Mouse (Mus musculus) forebrain, embryonic 16.5 days (tissue): ENCODE measurements at regions not wholly inside any gene's neighbourhood (a gene's known extent, or its start where the extent isn't known, plus 50 kb on each side); places are given as distances from the start of the nearest gene placed in this dataset.
A peak's percentile ranks its signal among the peaks of the same experiment; 100 is the strongest.

Source experiments
- ATAC-seq: fragments of 200-750 bp; cut with Nextera tagmentation; 2 replicates; pipeline ENCODE4 v1.8.0; 2017; ENCODE audit warnings: mild to moderate bottlenecking, moderate library complexity
- H3K27ac ChIP-seq: fragments of 300-500 bp; sonication (generic); 2 replicates; pipeline ENCODE4 v1.5.1; 2014; ENCODE audit warnings: low read length, control low read depth
- H3K27me3 ChIP-seq: fragments of 300-500 bp; sonication (generic); replicated peaks from 2 replicates; pipeline ENCODE4 v1.6.1; 2014; ENCODE audit warnings: low read length; ENCODE audit not compliant: control insufficient read depth, insufficient read depth
- H3K36me3 ChIP-seq: fragments of 300-500 bp; sonication (generic); 2 replicates; pipeline ENCODE4 v1.6.1; 2014; ENCODE audit not compliant: control insufficient read depth, insufficient read depth
- H3K4me1 ChIP-seq: fragments of 300-500 bp; sonication (generic); replicated peaks from 2 replicates; pipeline ENCODE4 v1.6.1; 2014; ENCODE audit warnings: low read length; ENCODE audit not compliant: control insufficient read depth, insufficient read depth
- H3K4me2 ChIP-seq: fragments of 300-500 bp; sonication (generic); 2 replicates; pipeline ENCODE4 v1.6.1; 2014; ENCODE audit warnings: mild to moderate bottlenecking, low read length, control low read depth
- H3K4me3 ChIP-seq: fragments of 300-500 bp; sonication (generic); replicated peaks from 2 replicates; pipeline ENCODE4 v1.5.1; 2014; ENCODE audit warnings: mild to moderate bottlenecking, low read length, control low read depth
- H3K9ac ChIP-seq: fragments of 300-500 bp; sonication (generic); replicated peaks from 2 replicates; pipeline ENCODE4 v1.6.1; 2014; ENCODE audit warnings: low read depth, low read length, control low read depth
- H3K9me3 ChIP-seq: fragments of 300-500 bp; sonication (generic); 2 replicates; pipeline ENCODE4 v1.6.1; 2016; ENCODE audit warnings: low read length; ENCODE audit not compliant: control insufficient read depth
- WGBS: fragments of 180-500 bp; shearing (Covaris S2); extraction: QIAGEN DNeasy Blood & Tissue Kit; methylation state at CpG from one replicate; pipeline ENCODE4 v1.1.7; 2014; 5-methylcytosine and 5-hydroxymethylcytosine counted together

GRCm38 (mm10) chr2:47750997-47751623 is 1062.8 kb upstream of the Acvr2a start:
- H3K4me3 ChIP-seq = no peak overlapping the region
- WGBS = 78% methylated on average over 4 of the region's 4 CpGs
- no peak for ATAC-seq

GRCm38 (mm10) chr2:47755716-47756115 is 1058.2 kb upstream of the Acvr2a start:
- H3K4me3 ChIP-seq = no peak overlapping the region
- H3K9ac ChIP-seq = no peak overlapping the region
- no peak for ATAC-seq
- H3K4me2 ChIP-seq = no peak overlapping the region
- no peaks in the 10 kb centered on the region for H3K27me3 ChIP-seq
- no peaks in the 10 kb centered on the region for H3K4me1 ChIP-seq
- H3K9me3 ChIP-seq = no peaks in the 10 kb centered on the region
- no peak overlapping the region for H3K27ac ChIP-seq
- no peaks in the 10 kb centered on the region for H3K36me3 ChIP-seq

More at GRCm38 (mm10) chr2:47750997-47751623, 1062.8 kb upstream of the Acvr2a start:
- Histone ChIP-seq H3K4me1 (no peaks in the 10 kb centered on the region), H3K4me2 (no peak overlapping the region), H3K36me3 (no peaks in the 10 kb centered on the region), H3K27me3 (no peaks in the 10 kb centered on the region), H3K9ac (no peak overlapping the region), H3K27ac (no peak overlapping the region), H3K9me3 (no peaks in the 10 kb centered on the region)

- Histone ChIP-seq H3K9ac (no peak overlapping the region), H3K4me3 (no peak overlapping the region), H3K27me3 (no peaks in the 10 kb centered on the region), H3K27ac (no peak overlapping the region), H3K9me3 (no peaks in the 10 kb centered on the region), H3K4me1 (no peaks in the 10 kb centered on the region), H3K4me2 (no peak overlapping the region), H3K36me3 (no peaks in the 10 kb centered on the region)
- 59% methylated on average over 4 of the region's 4 CpGs for WGBS
- ATAC-seq = no peak
Observed at GRCm38 (mm10) chr2:47756248-47756647, 1057.7 kb upstream of the Acvr2a start.

GRCm38 (mm10) chr2:47775766-47776165 is 1038.1 kb upstream of the Acvr2a start:
- H3K4me3 ChIP-seq = no peak overlapping the region
- H3K36me3 ChIP-seq = no peaks in the 10 kb centered on the region
- no peaks in the 10 kb centered on the region for H3K9me3 ChIP-seq
- no peaks in the 10 kb centered on the region for H3K4me1 ChIP-seq
- H3K27me3 ChIP-seq = no peaks in the 10 kb centered on the region
- no peak for ATAC-seq
- H3K27ac ChIP-seq = no peak overlapping the region
- H3K4me2 ChIP-seq = no peak overlapping the region
- WGBS = 63% methylated on average over 1 of the region's 1 CpGs
- H3K9ac ChIP-seq = no peak overlapping the region

- Histone ChIP-seq H3K4me2 (no peak overlapping the region), H3K4me3 (no peak overlapping the region), H3K4me1 (no peaks in the 10 kb centered on the region), H3K36me3 (no peaks in the 10 kb centered on the region), H3K9ac (no peak overlapping the region), H3K27ac (no peak overlapping the region), H3K27me3 (no peaks in the 10 kb centered on the region), H3K9me3 (no peaks in the 10 kb centered on the region)
- WGBS = 77% methylated on average over 1 of the region's 1 CpGs
- no peak for ATAC-seq
Observed at GRCm38 (mm10) chr2:47776965-47777364, 1036.9 kb upstream of the Acvr2a start.

- Histone ChIP-seq H3K9ac (no peak overlapping the region), H3K36me3 (no peaks in the 10 kb centered on the region), H3K9me3 (no peaks in the 10 kb centered on the region), H3K4me1 (no peaks in the 10 kb centered on the region), H3K27me3 (no peaks in the 10 kb centered on the region), H3K27ac (no peak overlapping the region), H3K4me2 (no peak overlapping the region), H3K4me3 (no peak overlapping the region)
- 6% methylated on average over 3 of the region's 3 CpGs for WGBS
- ATAC-seq = no peak
Observed at GRCm38 (mm10) chr2:47785848-47786247, 1028.1 kb upstream of the Acvr2a start.

GRCm38 (mm10) chr2:47822746-47823271 is 991.1 kb upstream of the Acvr2a start:
- H3K27ac ChIP-seq = no peak overlapping the region
- ATAC-seq = no peak; the same call in 1 of the 2 replicates
- WGBS = 72% methylated on average over 2 of the region's 2 CpGs
- H3K36me3 ChIP-seq = no peaks in the 10 kb centered on the region
- no peaks in the 10 kb centered on the region for H3K9me3 ChIP-seq
- no peak overlapping the region for H3K4me3 ChIP-seq
- H3K4me1 ChIP-seq = no peaks in the 10 kb centered on the region
- H3K27me3 ChIP-seq = no peaks in the 10 kb centered on the region
- no peak overlapping the region for H3K9ac ChIP-seq
- no peak overlapping the region for H3K4me2 ChIP-seq

- H3K4me3 ChIP-seq = no peak overlapping the region
- peaks cover 4% of the 10 kb centered on the region for H3K4me1 ChIP-seq
- 0 out of 2 replicates have a peak, but pooled peaks cover 2% of the 10 kb centered on the region for H3K27me3 ChIP-seq
- no peak overlapping the region for H3K27ac ChIP-seq
- peak; percentile 42 for ATAC-seq
- WGBS = 66% methylated on average over 1 of the region's 1 CpGs
- no peaks in the 10 kb centered on the region for H3K36me3 ChIP-seq
- no peaks in the 10 kb centered on the region for H3K9me3 ChIP-seq
- no peak overlapping the region for H3K4me2 ChIP-seq
- H3K9ac ChIP-seq = no peak overlapping the region
Observed at GRCm38 (mm10) chr2:47832493-47832892, 981.4 kb upstream of the Acvr2a start.

- ATAC-seq = peak; percentile 43
- Histone ChIP-seq H3K9me3 (no peaks in the 10 kb centered on the region), H3K9ac (no peak overlapping the region), H3K36me3 (no peaks in the 10 kb centered on the region), H3K4me3 (no peak overlapping the region), H3K4me1 (peaks cover 4% of the 10 kb centered on the region), H3K27me3 (peaks cover 5% of the 10 kb centered on the region; the same call in 1 of the 2 replicates), H3K27ac (no peak overlapping the region; the same call in 1 of the 2 replicates), H3K4me2 (no peak overlapping the region)
- 67% methylated on average over 1 of the region's 1 CpGs for WGBS
Observed at GRCm38 (mm10) chr2:47833517-47833916, 980.4 kb upstream of the Acvr2a start.
